10 mouse cellular contexts compared by ENCODE assay signal in the genomic region with DNA sequence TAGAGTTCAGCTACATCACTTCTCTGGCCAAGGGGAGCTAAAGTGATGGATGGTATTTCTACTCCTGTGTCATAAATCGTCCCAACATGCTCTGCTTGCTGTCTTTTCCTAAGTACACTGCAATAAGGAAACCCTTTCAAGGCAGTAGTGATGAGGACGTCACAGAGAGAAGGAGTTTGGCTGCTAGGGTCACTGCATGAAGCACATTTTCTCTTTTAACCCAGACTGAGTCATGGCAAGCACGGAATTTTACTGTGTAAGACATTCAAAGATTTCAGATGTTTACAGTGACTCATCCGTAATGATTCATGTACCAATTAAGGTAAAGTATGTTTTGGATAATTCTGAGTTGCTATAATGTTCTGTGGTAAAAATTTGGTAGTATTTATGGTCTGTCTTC.
"Had no signal": no experiment of that assay in that cellular context is flagged by ENCODE, and none has a peak within 500 bp of the region (broad histone marks: within the 10 kb centered on the region; RNA-seq: fewer than 3 reads in every experiment).

No protein-coding gene starts in this region.

- H3K27me3 ChIP-seq: kidney, embryonic 15.5 days; limb, embryonic 15.5 days; liver, embryonic 12.5 days; midbrain, embryonic 12.5 days had no signal

- ATAC-seq: liver, embryonic 12.5 days had no signal

- H3K4me3 ChIP-seq: kidney, embryonic 15.5 days; limb, embryonic 15.5 days; liver, embryonic 12.5 days; midbrain, embryonic 12.5 days had no signal

- H3K4me1 ChIP-seq: liver, embryonic 12.5 days had no signal

- H3K4me2 ChIP-seq: kidney, embryonic 15.5 days; limb, embryonic 15.5 days; liver, embryonic 12.5 days; lung, embryonic 14.5 days; midbrain, embryonic 12.5 days had no signal

- H3K27ac ChIP-seq: kidney, embryonic 15.5 days; limb, embryonic 15.5 days; liver, embryonic 12.5 days; stomach, postnatal 0 days had no signal

- H3K9me3 ChIP-seq: kidney, embryonic 15.5 days; limb, embryonic 15.5 days; midbrain, embryonic 12.5 days had no signal

- DNase-seq: kidney, postnatal 25 days; lung, embryonic 14.5 days; lung, postnatal 10 days; lung, postnatal 4 days; right cerebral cortex, postnatal 14 days had no signal

- H3K36me3 ChIP-seq: kidney, embryonic 15.5 days; limb, embryonic 15.5 days; liver, embryonic 12.5 days; midbrain, embryonic 12.5 days had no signal

- H3K9ac ChIP-seq: kidney, embryonic 15.5 days; limb, embryonic 15.5 days; liver, embryonic 12.5 days; lung, embryonic 14.5 days; midbrain, embryonic 12.5 days had no signal
